Mouse (Mus musculus): ENCODE measurements around the gene Trim71. TPM values are rescaled to one million over a fixed set of nuclear protein-coding genes. Genes with fewer than 3 reads are reported as not detected.
A peak's percentile ranks its signal among the peaks of the same experiment; 100 is the strongest.

Trim71 gene
- 2.6 and 3.1 TPM in 2 replicates for polyA plus RNA-seq (2014; fragmentation: Nextera tagmentation; extraction: Ambion mirVana)

- Histone ChIP-seq H3K4me3 (ENCODE audit: low read depth, low read length) (peak within 1 kb of the TSS; percentile 67), H3K4me1 (replicated peaks; ENCODE audit: control insufficient read depth, insufficient read depth, low read length) (peaks cover 13% of the 10 kb centered on the region), H3K9me3 (ENCODE audit: control insufficient read depth, low read length) (no peaks in the 10 kb centered on the region), H3K36me3 (ENCODE audit: control insufficient read depth, insufficient read depth, low read length) (no peaks in the 10 kb centered on the region), H3K4me2 (peak within 1 kb of the TSS; percentile 76), H3K27ac (ENCODE audit: low read depth, low read length) (peak within 1 kb of the TSS; percentile 88), H3K27me3 (replicated peaks; ENCODE audit: control insufficient read depth, insufficient read depth, low read length) (peaks cover 56% of the 10 kb centered on the region), H3K9ac (ENCODE audit: low read depth, low read length) (peak within 1 kb of the TSS; percentile 70)
- ATAC-seq (replicated peaks; ENCODE audit: low FRiP score) (peak; percentile 60), DNase-seq (ENCODE audit: low spot score) (peak; percentile 69)
- under 1% methylated on average over 79 of the region's 91 CpGs for WGBS
Measured at GRCm38 (mm10) chr9:114563761-114564606, at the start of gene Trim71. TSS of gene Trim71 (minus strand) at chr9:114564369.

DNA sequence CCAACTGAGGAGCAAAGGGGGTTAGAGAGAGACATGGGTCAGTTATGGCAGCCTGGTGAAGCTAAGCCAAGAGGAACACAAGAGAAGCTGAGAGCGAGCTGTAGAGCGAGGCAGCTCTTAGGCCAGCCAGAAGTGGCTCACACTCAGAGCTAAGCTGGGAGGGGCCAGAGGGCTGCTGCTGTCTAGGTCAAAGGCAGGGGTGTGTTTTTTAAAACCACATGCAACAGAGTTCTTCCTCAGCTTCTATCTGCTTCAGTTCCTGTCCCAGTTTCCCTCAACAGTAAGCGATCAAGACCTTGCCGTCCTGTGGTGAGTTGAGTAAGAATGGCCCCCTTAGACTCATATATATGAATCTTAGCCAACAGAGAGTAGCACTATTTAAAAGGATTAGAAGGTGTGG, 48.9 kb upstream of the Trim71 start:
- Histone ChIP-seq H3K27me3 (replicated peaks; ENCODE audit: control insufficient read depth, insufficient read depth, low read length) (no peaks in the 10 kb centered on the region), H3K27ac (ENCODE audit: low read depth, low read length) (no peak overlapping the region), H3K9me3 (ENCODE audit: control insufficient read depth, low read length) (no peaks in the 10 kb centered on the region), H3K9ac (ENCODE audit: low read depth, low read length) (no peak overlapping the region), H3K4me2 (no peak overlapping the region), H3K36me3 (ENCODE audit: control insufficient read depth, insufficient read depth, low read length) (peaks cover 48% of the 10 kb centered on the region), H3K4me3 (ENCODE audit: low read depth, low read length) (no peak overlapping the region), H3K4me1 (replicated peaks; ENCODE audit: control insufficient read depth, insufficient read depth, low read length) (no peaks in the 10 kb centered on the region)
- DNase-seq (ENCODE audit: low spot score) (no peak), ATAC-seq (replicated peaks; ENCODE audit: low FRiP score) (no peak)
- 82% methylated on average over 4 of the region's 4 CpGs for WGBS

DNA sequence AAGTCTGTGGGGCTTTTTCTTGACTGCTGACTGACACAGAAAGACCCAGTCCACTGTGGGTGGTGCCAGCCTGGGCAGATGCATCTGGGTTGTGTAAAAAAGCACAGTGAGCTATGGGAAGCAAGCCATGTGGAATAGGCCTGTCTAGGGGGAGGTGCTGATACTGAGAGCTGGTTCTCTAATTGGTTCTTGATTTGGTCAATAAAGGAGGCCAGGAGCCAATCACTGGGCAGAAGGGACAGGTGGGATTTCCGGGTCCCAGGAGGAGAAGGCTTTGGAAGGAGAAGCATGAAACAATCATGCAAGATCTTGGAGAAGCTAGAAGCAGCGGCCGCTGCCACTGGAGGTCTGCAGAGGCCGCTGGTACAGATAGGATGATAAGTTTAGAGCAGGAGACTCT, 48.4 kb upstream of the Trim71 start:
- no peak overlapping the region for H3K4me2 ChIP-seq
- no peak for ATAC-seq (replicated peaks; ENCODE audit: low FRiP score)
- H3K27ac ChIP-seq (ENCODE audit: low read depth, low read length): no peak overlapping the region
- H3K4me3 ChIP-seq (ENCODE audit: low read depth, low read length): no peak overlapping the region
- DNase-seq (ENCODE audit: low spot score): no peak
- H3K4me1 ChIP-seq (replicated peaks; ENCODE audit: control insufficient read depth, insufficient read depth, low read length): no peaks in the 10 kb centered on the region
- no peaks in the 10 kb centered on the region for H3K9me3 ChIP-seq (ENCODE audit: control insufficient read depth, low read length)
- no peaks in the 10 kb centered on the region for H3K27me3 ChIP-seq (replicated peaks; ENCODE audit: control insufficient read depth, insufficient read depth, low read length)
- 84% methylated on average over 4 of the region's 4 CpGs for WGBS
- H3K9ac ChIP-seq (ENCODE audit: low read depth, low read length): no peak overlapping the region
- H3K36me3 ChIP-seq (ENCODE audit: control insufficient read depth, insufficient read depth, low read length): peaks cover 48% of the 10 kb centered on the region

GRCm38 (mm10) chr9:114610266-114610665, 46.1 kb upstream of the Trim71 start:
- Histone ChIP-seq H3K9ac (ENCODE audit: low read depth, low read length) (no peak overlapping the region), H3K4me3 (ENCODE audit: low read depth, low read length) (no peak overlapping the region), H3K4me1 (replicated peaks; ENCODE audit: control insufficient read depth, insufficient read depth, low read length) (no peaks in the 10 kb centered on the region), H3K36me3 (ENCODE audit: control insufficient read depth, insufficient read depth, low read length) (peaks cover 45% of the 10 kb centered on the region), H3K27me3 (replicated peaks; ENCODE audit: control insufficient read depth, insufficient read depth, low read length) (no peaks in the 10 kb centered on the region), H3K9me3 (ENCODE audit: control insufficient read depth, low read length) (no peaks in the 10 kb centered on the region), H3K4me2 (no peak overlapping the region), H3K27ac (ENCODE audit: low read depth, low read length) (no peak overlapping the region)
- DNase-seq (ENCODE audit: low spot score) (no peak), ATAC-seq (replicated peaks; ENCODE audit: low FRiP score) (peak; percentile 66)
- WGBS: 87% methylated on average over 3 of the region's 3 CpGs

DNA sequence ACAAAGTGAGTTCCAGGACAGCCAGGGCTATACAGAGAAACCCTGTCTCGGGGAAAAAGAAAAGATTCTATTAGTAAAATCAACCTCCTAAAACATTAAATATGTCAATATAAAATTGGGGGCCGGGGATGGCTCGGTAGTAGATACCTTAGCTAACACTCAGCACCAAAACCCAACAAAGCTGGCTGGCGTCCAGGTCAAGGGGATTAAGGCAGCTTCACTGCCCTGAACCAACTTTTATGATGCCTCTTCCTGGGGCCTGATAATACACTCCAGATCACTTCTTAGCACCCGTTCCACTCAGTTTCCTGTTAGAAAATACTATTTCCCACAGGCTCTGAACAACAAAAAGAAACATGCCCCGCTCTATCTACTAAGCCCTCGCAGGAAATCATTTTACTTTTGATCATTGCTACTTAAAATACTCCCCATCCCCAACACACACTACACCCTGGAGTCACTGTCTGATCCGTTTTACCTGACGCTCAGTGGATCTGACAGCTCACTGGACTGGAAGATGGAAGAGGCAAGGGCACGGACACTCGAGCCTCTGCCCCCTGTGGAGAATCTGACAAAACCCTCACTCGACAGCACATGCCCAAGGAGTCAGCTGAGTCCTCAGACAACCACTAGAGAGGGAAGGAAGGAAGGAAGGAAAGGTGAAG, 39.8 kb upstream of the Trim71 start:
- DNase-seq (ENCODE audit: low spot score): no peak
- Histone ChIP-seq H3K4me3 (ENCODE audit: low read depth, low read length) (no peak overlapping the region), H3K9me3 (ENCODE audit: control insufficient read depth, low read length) (no peaks in the 10 kb centered on the region), H3K9ac (ENCODE audit: low read depth, low read length) (no peak overlapping the region), H3K4me2 (no peak overlapping the region), H3K27me3 (replicated peaks; ENCODE audit: control insufficient read depth, insufficient read depth, low read length) (no peaks in the 10 kb centered on the region), H3K27ac (ENCODE audit: low read depth, low read length) (no peak overlapping the region), H3K4me1 (replicated peaks; ENCODE audit: control insufficient read depth, insufficient read depth, low read length) (no peaks in the 10 kb centered on the region), H3K36me3 (ENCODE audit: control insufficient read depth, insufficient read depth, low read length) (peaks cover 26% of the 10 kb centered on the region)
- 79% methylated on average over 12 of the region's 12 CpGs for WGBS
- no peak for ATAC-seq (replicated peaks; ENCODE audit: low FRiP score)

DNA sequence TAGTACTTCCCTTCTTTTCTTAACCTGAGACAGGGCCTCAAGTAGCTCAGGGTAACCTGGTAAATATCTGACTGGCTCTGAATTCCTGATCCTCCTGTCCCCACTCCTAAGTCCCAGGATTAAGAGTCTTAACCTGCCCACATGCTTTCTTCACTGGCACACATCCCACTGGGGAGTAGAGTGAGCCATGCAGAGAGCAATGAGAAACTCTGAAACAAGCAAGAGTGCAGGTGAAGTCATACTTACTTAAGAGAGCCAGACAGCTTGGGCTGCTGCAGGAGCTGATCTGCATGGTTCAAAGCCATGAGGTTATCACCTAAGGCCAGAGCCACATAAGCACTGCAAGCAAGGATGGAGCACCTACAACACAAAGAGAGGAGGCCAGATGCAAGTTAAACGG, 36.9 kb upstream of the Trim71 start:
- WGBS: 82% methylated on average over 1 of the region's 1 CpGs
- no peak overlapping the region for H3K9ac ChIP-seq (ENCODE audit: low read depth, low read length)
- H3K27ac ChIP-seq (ENCODE audit: low read depth, low read length): no peak overlapping the region
- no peak overlapping the region for H3K4me3 ChIP-seq (ENCODE audit: low read depth, low read length)
- no peaks in the 10 kb centered on the region for H3K4me1 ChIP-seq (replicated peaks; ENCODE audit: control insufficient read depth, insufficient read depth, low read length)
- H3K4me2 ChIP-seq: no peak overlapping the region
- H3K36me3 ChIP-seq (ENCODE audit: control insufficient read depth, insufficient read depth, low read length): peaks cover 26% of the 10 kb centered on the region
- H3K9me3 ChIP-seq (ENCODE audit: control insufficient read depth, low read length): no peaks in the 10 kb centered on the region
- no peaks in the 10 kb centered on the region for H3K27me3 ChIP-seq (replicated peaks; ENCODE audit: control insufficient read depth, insufficient read depth, low read length)
- DNase-seq (ENCODE audit: low spot score): no peak
- ATAC-seq (replicated peaks; ENCODE audit: low FRiP score): no peak

DNA sequence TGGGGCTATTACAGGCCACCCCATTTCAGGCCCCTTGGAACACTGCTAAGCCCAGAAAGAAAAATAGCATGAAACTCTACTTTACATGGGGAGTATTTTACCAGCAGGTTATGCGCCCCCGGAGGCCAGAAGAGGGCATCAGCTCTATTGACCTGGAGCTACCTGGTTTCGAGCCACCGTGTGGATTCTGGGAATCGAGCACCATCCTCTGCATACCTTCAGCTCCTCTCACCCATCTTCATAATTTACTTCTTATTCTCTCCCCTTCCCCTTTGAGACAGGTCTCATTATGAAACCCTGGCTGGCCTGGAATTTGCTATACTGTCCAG, 20.8 kb upstream of the Trim71 start:
- H3K27ac ChIP-seq (ENCODE audit: low read depth, low read length): no peak overlapping the region; the same call in 1 of the 2 replicates
- H3K4me3 ChIP-seq (ENCODE audit: low read depth, low read length): no peak overlapping the region
- 51% methylated on average over 5 of the region's 5 CpGs for WGBS
- H3K9ac ChIP-seq (ENCODE audit: low read depth, low read length): no peak overlapping the region
- DNase-seq (ENCODE audit: low spot score): no peak
- H3K9me3 ChIP-seq (ENCODE audit: control insufficient read depth, low read length): no peaks in the 10 kb centered on the region
- no peak overlapping the region for H3K4me2 ChIP-seq
- H3K36me3 ChIP-seq (ENCODE audit: control insufficient read depth, insufficient read depth, low read length): peaks cover 12% of the 10 kb centered on the region; the same call in 1 of the 2 replicates
- peaks cover 3% of the 10 kb centered on the region; the same call in 1 of the 2 replicates for H3K4me1 ChIP-seq (replicated peaks; ENCODE audit: control insufficient read depth, insufficient read depth, low read length)
- no peak for ATAC-seq (replicated peaks; ENCODE audit: low FRiP score)
- H3K27me3 ChIP-seq (replicated peaks; ENCODE audit: control insufficient read depth, insufficient read depth, low read length): no peaks in the 10 kb centered on the region

DNA sequence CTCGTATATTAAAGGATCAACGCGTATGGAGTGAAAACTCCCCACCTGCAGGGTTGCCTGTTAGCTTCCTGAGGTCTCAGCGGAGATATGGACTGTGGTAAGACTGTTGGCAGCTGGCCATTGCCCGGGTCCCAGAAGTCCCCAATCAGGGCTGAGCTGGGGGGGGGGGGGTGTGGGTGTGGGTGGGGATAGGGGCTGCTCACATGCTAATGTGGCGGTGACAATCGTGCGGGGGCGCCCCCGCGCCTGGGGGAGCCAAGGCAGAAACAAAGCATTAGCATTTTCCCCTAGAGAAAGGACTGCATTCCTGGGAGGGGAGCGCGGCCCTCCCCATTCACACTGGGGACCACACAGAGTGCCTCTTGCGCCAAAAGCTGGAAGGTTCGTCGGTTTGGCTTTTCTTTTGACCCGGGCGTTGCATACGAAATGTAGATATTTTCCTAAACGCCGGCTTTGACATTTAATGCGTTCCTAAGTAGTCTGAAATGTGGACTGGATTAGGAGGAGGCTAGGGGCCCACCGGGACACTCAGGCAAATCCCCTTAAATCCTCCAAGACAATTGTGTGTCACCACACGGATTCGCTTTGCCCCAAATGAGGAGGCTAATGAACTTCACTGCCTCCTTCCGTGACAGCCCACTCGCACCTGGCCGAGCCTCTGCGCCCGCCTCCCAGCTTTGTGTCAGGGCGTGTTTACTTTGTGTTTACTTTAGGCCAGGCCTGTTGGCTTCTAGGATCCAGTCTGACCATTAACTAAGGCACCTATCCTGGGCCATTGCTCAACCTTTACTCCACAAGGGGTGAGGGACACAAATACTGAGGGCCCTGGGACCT, 20.2 kb upstream of the Trim71 start:
- Histone ChIP-seq H3K4me2 (peak overlapping the region; percentile 75), H3K4me1 (replicated peaks; ENCODE audit: control insufficient read depth, insufficient read depth, low read length) (peaks cover 3% of the 10 kb centered on the region; the same call in 1 of the 2 replicates), H3K27me3 (replicated peaks; ENCODE audit: control insufficient read depth, insufficient read depth, low read length) (no peaks in the 10 kb centered on the region), H3K27ac (ENCODE audit: low read depth, low read length) (peak overlapping the region; percentile 46; the same call in 1 of the 2 replicates), H3K4me3 (ENCODE audit: low read depth, low read length) (peak overlapping the region; percentile 40), H3K9ac (ENCODE audit: low read depth, low read length) (peak overlapping the region; percentile 20; the same call in 1 of the 2 replicates), H3K9me3 (ENCODE audit: control insufficient read depth, low read length) (no peaks in the 10 kb centered on the region), H3K36me3 (ENCODE audit: control insufficient read depth, insufficient read depth, low read length) (peaks cover 12% of the 10 kb centered on the region; the same call in 1 of the 2 replicates)
- peak; percentile 54 for DNase-seq (ENCODE audit: low spot score)
- 16% methylated on average over 31 of the region's 31 CpGs for WGBS
- peak; percentile 61 for ATAC-seq (replicated peaks; ENCODE audit: low FRiP score)

Measured in liver, embryonic 11.5 days (tissue).